Mouse (Mus musculus): ENCODE measurements around the gene Sp9. TPM values are rescaled to one million over a fixed set of nuclear protein-coding genes. Genes with fewer than 3 reads are reported as not detected.

The Sp9 gene
- total and polyA plus RNA-seq, 3 experiments: 0.55 TPM; not detected in 2

- H3K9me3 ChIP-seq (replicated peaks; ENCODE audit: low read length): no peaks in the 10 kb centered on the region
- peaks cover 5 to 41% of the 10 kb centered on the region in 2 experiments for H3K36me3 ChIP-seq (replicated peaks in 1 of 2; ENCODE audit: control insufficient read depth in 1 of 2, insufficient read depth in 1 of 2, low read length in 1 of 2)
- dilution Hi-C loops (cut with MboI; ENCODE audit: extremely low pct_ligation_motif_present, extremely low pct_unique_long_range_greater_than_20kb, low sequenced_read_pairs) (no loop called here), in situ Hi-C loops (cut with MboI; ENCODE audit: low pct_ligation_motif_present, low pct_unique_long_range_greater_than_20kb, low sequenced_read_pairs) (loop anchor here (10.0 kb wide), 1 partner anchor 86 kb away; no protein-coding TSS in a partner anchor)
- no peaks in the 10 kb centered on the region for H3K79me2 ChIP-seq (replicated peaks; ENCODE audit: control insufficient read depth, extremely low read depth, insufficient read depth, poor library complexity, severe bottlenecking)
- no peak overlapping the region for H3K27ac ChIP-seq (ENCODE audit: insufficient read depth, low read depth)
- no peak overlapping the region for H3K4me2 ChIP-seq (ENCODE audit: insufficient read depth, low read depth, poor library complexity, severe bottlenecking)
- peaks cover 3 to 21% of the 10 kb centered on the region in 2 experiments; a peak in 3 of 4 replicates for H3K4me1 ChIP-seq (ENCODE audit: control insufficient read depth in 1 of 2, insufficient read depth in 2 of 2)
- no peaks in the 10 kb centered on the region for H3K27me3 ChIP-seq (replicated peaks)
- H3K4me3 ChIP-seq (replicated peaks in 1 of 3; ENCODE audit: low read depth in 2 of 3, low read length in 2 of 3, poor library complexity in 1 of 3): no peak overlapping the region
- H3K9ac ChIP-seq (ENCODE audit: insufficient read depth, low read depth): no peak overlapping the region
- DNase-seq (ENCODE audit: extremely low read depth): no peak
- TF ChIP-seq UBTF (IDR thresholded peaks at IDR 0.05; ENCODE audit: low read depth, low read length) (no peak), TCF12 (IDR thresholded peaks at IDR 0.05; ENCODE audit: low read depth, low read length) (no peak)
Measured at GRCm38 (mm10) chr2:73319218-73319617, 47.5 kb downstream of the Sp9 start.

GRCm38 (mm10) chr2:73322991-73323390, 51.3 kb downstream of the Sp9 start:
- Histone ChIP-seq H3K4me3 (replicated peaks in 1 of 3; ENCODE audit: low read depth in 2 of 3, low read length in 2 of 3, poor library complexity in 1 of 3) (no peak overlapping the region), H3K27me3 (replicated peaks) (no peaks in the 10 kb centered on the region), H3K9me3 (replicated peaks; ENCODE audit: low read length) (no peaks in the 10 kb centered on the region), H3K4me2 (ENCODE audit: insufficient read depth, low read depth, poor library complexity, severe bottlenecking) (no peak overlapping the region), H3K36me3 (replicated peaks in 1 of 2; ENCODE audit: control insufficient read depth in 1 of 2, insufficient read depth in 1 of 2, low read length in 1 of 2) (peaks cover 5 to 39% of the 10 kb centered on the region in 2 experiments), H3K27ac (ENCODE audit: insufficient read depth, low read depth) (no peak overlapping the region), H3K4me1 (ENCODE audit: control insufficient read depth in 1 of 2, insufficient read depth in 2 of 2) (peaks cover 3 to 8% of the 10 kb centered on the region in 2 experiments; a peak in 2 of 4 replicates), H3K9ac (ENCODE audit: insufficient read depth, low read depth) (no peak overlapping the region), H3K79me2 (replicated peaks; ENCODE audit: control insufficient read depth, extremely low read depth, insufficient read depth, poor library complexity, severe bottlenecking) (no peaks in the 10 kb centered on the region)
- TF ChIP-seq USF2 (conservative IDR thresholded peaks at IDR 0.05; ENCODE audit: low read depth, low read length) (no peak), MAZ (IDR thresholded peaks at IDR 0.05; ENCODE audit: low read depth, low read length) (no peak), SIN3A (IDR thresholded peaks at IDR 0.05; ENCODE audit: low read length) (no peak), HCFC1 (IDR thresholded peaks at IDR 0.05; ENCODE audit: low read depth, low read length) (no peak), NELFE (IDR thresholded peaks at IDR 0.05; ENCODE audit: low read depth, low read length) (no peak), PAX5 (IDR thresholded peaks at IDR 0.05; ENCODE audit: low read length) (no peak), ZMIZ1 (IDR thresholded peaks at IDR 0.05; ENCODE audit: low read depth, low read length) (no peak), BHLHE40 (IDR thresholded peaks at IDR 0.05; ENCODE audit: low read depth, low read length) (no peak)
- no peak for DNase-seq (ENCODE audit: extremely low read depth)
- in situ Hi-C loops (cut with MboI; ENCODE audit: low pct_ligation_motif_present, low pct_unique_long_range_greater_than_20kb, low sequenced_read_pairs) (no loop called here), dilution Hi-C loops (cut with MboI; ENCODE audit: extremely low pct_ligation_motif_present, extremely low pct_unique_long_range_greater_than_20kb, low sequenced_read_pairs) (no loop called here)

- no peak for DNase-seq (ENCODE audit: extremely low read depth)
- Histone ChIP-seq H3K27me3 (replicated peaks) (no peaks in the 10 kb centered on the region), H3K9ac (ENCODE audit: insufficient read depth, low read depth) (no peak overlapping the region), H3K36me3 (replicated peaks in 1 of 2; ENCODE audit: control insufficient read depth in 1 of 2, insufficient read depth in 1 of 2, low read length in 1 of 2) (peaks cover 0 to 26% of the 10 kb centered on the region in 2 experiments), H3K27ac (ENCODE audit: insufficient read depth, low read depth) (no peak overlapping the region), H3K4me2 (ENCODE audit: insufficient read depth, low read depth, poor library complexity, severe bottlenecking) (no peak overlapping the region), H3K9me3 (replicated peaks; ENCODE audit: low read length) (no peaks in the 10 kb centered on the region), H3K79me2 (replicated peaks; ENCODE audit: control insufficient read depth, extremely low read depth, insufficient read depth, poor library complexity, severe bottlenecking) (no peaks in the 10 kb centered on the region), H3K4me3 (replicated peaks in 1 of 3; ENCODE audit: low read depth in 2 of 3, low read length in 2 of 3, poor library complexity in 1 of 3) (no peak overlapping the region), H3K4me1 (ENCODE audit: control insufficient read depth in 1 of 2, insufficient read depth in 2 of 2) (peaks cover 3 to 8% of the 10 kb centered on the region in 2 experiments; a peak in 2 of 4 replicates)
- dilution Hi-C loops (cut with MboI; ENCODE audit: extremely low pct_ligation_motif_present, extremely low pct_unique_long_range_greater_than_20kb, low sequenced_read_pairs): no loop called here
- TF ChIP-seq TBP (conservative IDR thresholded peaks at IDR 0.05; ENCODE audit: low read depth, low read length) (no peak), E2F4 (IDR thresholded peaks at IDR 0.05; ENCODE audit: insufficient replicate concordance, low read depth, low read length) (no peak), JUN (IDR thresholded peaks at IDR 0.05; ENCODE audit: insufficient read depth, low read depth, low read length) (no peak), USF2 (conservative IDR thresholded peaks at IDR 0.05; ENCODE audit: low read depth, low read length) (no peak), CTCF (conservative IDR thresholded peaks at IDR 0.05 in 1 of 2, IDR thresholded peaks at IDR 0.05 in 1 of 2; ENCODE audit: low read depth in 2 of 2, low read length in 2 of 2) (no peak), ETS1 (conservative IDR thresholded peaks at IDR 0.05; ENCODE audit: low read depth, low read length) (no peak), BHLHE40 (IDR thresholded peaks at IDR 0.05; ENCODE audit: low read depth, low read length) (no peak), ZNF384 (IDR thresholded peaks at IDR 0.05; ENCODE audit: low read depth, low read length) (no peak), ZMIZ1 (IDR thresholded peaks at IDR 0.05; ENCODE audit: low read depth, low read length) (no peak), PAX5 (IDR thresholded peaks at IDR 0.05; ENCODE audit: low read length) (no peak), RCOR1 (conservative IDR thresholded peaks at IDR 0.05; ENCODE audit: low read depth, low read length) (no peak), EP300 (IDR thresholded peaks at IDR 0.05; ENCODE audit: low read length) (no peak), ZC3H11A (IDR thresholded peaks at IDR 0.05; ENCODE audit: low read depth, low read length) (no peak), NRF1 (IDR thresholded peaks at IDR 0.05; ENCODE audit: low read depth, low read length) (no peak), SIN3A (IDR thresholded peaks at IDR 0.05; ENCODE audit: low read length) (no peak), ELF1 (IDR thresholded peaks at IDR 0.05; ENCODE audit: low read depth, low read length) (no peak), MXI1 (IDR thresholded peaks at IDR 0.05; ENCODE audit: low read depth, low read length) (no peak), USF1 (IDR thresholded peaks at IDR 0.05; ENCODE audit: low read depth, low read length) (no peak)
- in situ Hi-C loops (cut with MboI; ENCODE audit: low pct_ligation_motif_present, low pct_unique_long_range_greater_than_20kb, low sequenced_read_pairs): no loop called here
Measured at GRCm38 (mm10) chr2:73325871-73326270, 54.1 kb downstream of the Sp9 start.

Measured in CH12.LX (cell line).